24 mouse cellular contexts compared by ENCODE assay signal in genomic region chr8:111493176-111493575, GRCm38 (mm10). TPM values are rescaled to one million over a fixed set of nuclear protein-coding genes. Genes with fewer than 3 reads are reported as not detected.
DNase-seq lines count a peak whose midpoint lies in the region; ATAC-seq and TF ChIP-seq lines count a peak whose summit lies in the region.
"Had no signal": no experiment of that assay in that cellular context is flagged by ENCODE, and none has a peak within 500 bp of the region (broad histone marks: within the 10 kb centered on the region; RNA-seq: fewer than 3 reads in every experiment).

No protein-coding gene starts in this region.

- H3K36me3 ChIP-seq in heart, adult 2 months (ENCODE audit: control insufficient read depth, insufficient read depth, low read length): peaks cover 6% of the 10 kb centered on the region
- H3K36me3 ChIP-seq in heart, postnatal 0 days (replicated peaks; ENCODE audit: control insufficient read depth, insufficient read depth, low read length): peaks cover 18% of the 10 kb centered on the region

- H3K79me2 ChIP-seq in heart, adult 2 months (replicated peaks; ENCODE audit: control insufficient read depth, insufficient read depth, low read length): no peaks in the 10 kb centered on the region

- WGBS in heart, adult 2 months: 46% methylated on average over 3 of the region's 3 CpGs
- 76% methylated on average over 3 of the region's 3 CpGs for WGBS in heart, postnatal 0 days

- H3K9me3 ChIP-seq in heart, postnatal 0 days (replicated peaks; ENCODE audit: control insufficient read depth, low read length): no peaks in the 10 kb centered on the region
- H3K9me3 ChIP-seq: embryonic facial prominence, embryonic 13.5 days; embryonic facial prominence, embryonic 15.5 days; forebrain, embryonic 10.5 days; forebrain, embryonic 12.5 days had no signal

- no peak overlapping the region for H3K9ac ChIP-seq in heart, adult 2 months (ENCODE audit: low read depth, low read length)
- no peak overlapping the region for H3K9ac ChIP-seq in heart, postnatal 0 days (replicated peaks; ENCODE audit: low read depth, low read length)
- H3K9ac ChIP-seq: embryonic facial prominence, embryonic 13.5 days; embryonic facial prominence, embryonic 15.5 days; forebrain, embryonic 12.5 days had no signal

- H3K4me3 ChIP-seq in heart, adult 2 months: no peak overlapping the region
- H3K4me3 ChIP-seq in heart, postnatal 0 days (ENCODE audit: low read depth, low read length): no peak overlapping the region
- H3K4me3 ChIP-seq: embryonic facial prominence, embryonic 13.5 days; embryonic facial prominence, embryonic 15.5 days; erythroblast, embryonic 14.5 days; forebrain, embryonic 10.5 days; forebrain, embryonic 12.5 days had no signal

- H3K27me3 ChIP-seq in heart, adult 2 months (ENCODE audit: control insufficient read depth, insufficient read depth, low read length): no peaks in the 10 kb centered on the region
- no peaks in the 10 kb centered on the region for H3K27me3 ChIP-seq in heart, postnatal 0 days (ENCODE audit: control insufficient read depth, insufficient read depth, low read length)
- H3K27me3 ChIP-seq: embryonic facial prominence, embryonic 13.5 days; embryonic facial prominence, embryonic 15.5 days; forebrain, embryonic 12.5 days; Patski had no signal

- no peak for DNase-seq in heart, adult 2 months
- no peak for DNase-seq in heart, postnatal 25 days (ENCODE audit: low spot score)
- DNase-seq in heart, postnatal 0 days (ENCODE audit: low spot score): no peak
- DNase-seq in heart, postnatal 36 days: no peak
- DNase-seq in MN1 (ENCODE audit: low spot score): no peak
- DNase-seq: adrenal gland, adult 8-10 months; adrenal gland, postnatal 14 days; adrenal gland, postnatal 36 days; cerebellum, adult 11 months; cerebellum, adult 18-20 months; cerebellum, adult 8-10 months; cerebellum, adult 9-11 months; cerebellum, postnatal 14 days; cerebellum, postnatal 36 days; embryo, embryonic 11 days had no signal

- TF ChIP-seq CTCF in heart, adult 2 months (IDR thresholded peaks at IDR 0.05): no peak
- TF ChIP-seq CTCF in heart, postnatal 0 days (IDR thresholded peaks at IDR 0.05; ENCODE audit: low read depth): no peak

- no peak for ATAC-seq in heart, postnatal 0 days (ENCODE audit: insufficient read depth, low read depth)
- ATAC-seq: activated CD4-positive, CD25-positive, alpha-beta regulatory T cell, adult 4 months; forebrain, embryonic 14.5 days; forebrain, embryonic 16.5 days; Patski had no signal

- peak overlapping the region; percentile 59 for H3K27ac ChIP-seq in heart, adult 2 months
- H3K27ac ChIP-seq in heart, postnatal 0 days (ENCODE audit: low read depth): peak overlapping the region; percentile 5
- H3K27ac ChIP-seq: embryonic facial prominence, embryonic 13.5 days; embryonic facial prominence, embryonic 15.5 days; forebrain, embryonic 10.5 days; forebrain, embryonic 12.5 days had no signal

- TF ChIP-seq POLR2A in heart, adult 2 months (IDR thresholded peaks at IDR 0.05; ENCODE audit: insufficient read depth, low read depth, low read length): peak; percentile 32; the same call in 1 of the 2 replicates

- intact Hi-C loops in heart, adult 2 months (cut with DNase I): loop anchor here (2.0 to 5.0 kb wide), 2 partner anchors 16 to 44 kb away; partner anchors contain the start of gene Znrf1
- intact Hi-C loops in heart, postnatal 25 days (cut with DNase I): loop anchor here (5.0 kb wide), 1 partner anchor 44 kb away; the partner anchor contains the start of gene Znrf1
- intact Hi-C loops in heart, postnatal 36 days (cut with DNase I): no loop called here

- peaks cover 20% of the 10 kb centered on the region for H3K4me1 ChIP-seq in heart, adult 2 months (ENCODE audit: control insufficient read depth, insufficient read depth, low read length)
- H3K4me1 ChIP-seq in heart, postnatal 0 days (ENCODE audit: control insufficient read depth, insufficient read depth): no peaks in the 10 kb centered on the region
- H3K4me1 ChIP-seq: forebrain, embryonic 10.5 days; forebrain, embryonic 12.5 days had no signal

- no peak overlapping the region for H3K4me2 ChIP-seq in heart, postnatal 0 days (ENCODE audit: low read depth, low read length)
- H3K4me2 ChIP-seq: embryonic facial prominence, embryonic 13.5 days; embryonic facial prominence, embryonic 15.5 days; forebrain, embryonic 12.5 days had no signal

- no peak for TF ChIP-seq EP300 in heart, adult 2 months (IDR thresholded peaks at IDR 0.05; ENCODE audit: insufficient read depth, low read depth, low read length)
- TF ChIP-seq EP300 in heart, postnatal 0 days (IDR thresholded peaks at IDR 0.05; ENCODE audit: low read depth): no peak

RNA-seq across cellular contexts. Expression of gene Wdr59, which starts 28.7 kb away (rescaled TPM):
- 1 to 10 TPM; 6.9 to 7.0 TPM for total RNA-seq in heart, adult 2 months (2021)
- 5.4 and 8.3 TPM in 2 replicates for polyA plus RNA-seq in heart, adult 2 months (2012; rRNA removed)
- 1 to 10 TPM; 6.3 to 7.4 TPM for total RNA-seq in heart, postnatal 25 days (2021)
- 3.2 and 6.5 TPM in 2 replicates for total RNA-seq in heart, postnatal 0 days (2014; rRNA removed; ENCODE audit: low replicate concordance)
- 2.3 and 2.4 TPM in 2 replicates for polyA plus RNA-seq in heart, postnatal 0 days (2015; fragmentation: Nextera tagmentation; extraction: Ambion mirVana)
- 1 to 10 TPM; 7.4 to 8.5 TPM for total RNA-seq in heart, postnatal 36 days (2021)

RNA-seq across cellular contexts. Expression of gene Znrf1, which starts 42.7 kb away (rescaled TPM):
- total RNA-seq in heart, adult 2 months (2021): 10 to 100 TPM; 54.7 to 59.0 TPM
- polyA plus RNA-seq in heart, adult 2 months (2012; rRNA removed): 66.7 and 86.2 TPM in 2 replicates
- total RNA-seq in heart, postnatal 25 days (2021): 10 to 100 TPM; 57.0 to 59.8 TPM
- total RNA-seq in heart, postnatal 0 days (2014; rRNA removed; ENCODE audit: low replicate concordance): 52.1 and 69.1 TPM in 2 replicates
- polyA plus RNA-seq in heart, postnatal 0 days (2015; fragmentation: Nextera tagmentation; extraction: Ambion mirVana): 13.9 and 15.1 TPM in 2 replicates
- total RNA-seq in heart, postnatal 36 days (2021): 10 to 100 TPM; 56.4 to 59.3 TPM
